In the genomic region with DNA sequence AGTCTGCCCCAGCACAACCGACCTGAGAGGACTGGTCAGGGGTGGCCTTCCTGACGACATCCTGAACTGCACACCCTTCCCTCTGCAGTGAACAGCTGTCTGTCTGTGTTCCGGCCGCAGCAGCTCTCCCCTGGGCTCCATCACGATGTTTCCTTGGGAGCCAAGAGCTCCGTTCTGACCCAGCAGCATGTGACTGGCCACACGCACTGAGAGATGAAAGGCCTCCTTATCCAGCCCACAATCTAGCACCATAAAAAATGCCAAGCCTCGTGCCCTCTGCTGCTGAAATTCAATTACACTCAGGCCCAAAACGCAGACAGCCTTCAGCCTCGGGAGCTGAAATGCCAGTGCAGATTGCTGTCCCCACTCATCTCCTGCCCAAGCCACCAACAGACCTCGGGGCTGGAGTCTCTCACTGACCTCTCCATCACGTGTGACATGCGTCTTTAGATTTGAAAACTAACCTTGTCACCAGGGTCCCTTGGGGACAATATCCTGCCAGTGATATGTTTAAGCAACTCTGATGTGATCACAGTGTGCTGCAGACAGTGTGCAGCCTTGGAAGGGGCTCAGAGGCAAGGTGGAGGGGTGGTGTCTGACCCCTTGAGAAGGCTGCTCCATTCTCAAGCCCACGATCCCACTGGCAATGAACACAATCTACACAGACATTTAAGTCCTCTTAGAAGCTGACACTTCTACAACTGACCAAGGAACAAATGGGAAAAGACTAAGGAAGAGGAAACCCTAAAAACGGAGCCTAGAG, we compare ENCODE assay signal across 8 mouse cellular contexts. TPM values are rescaled to one million over a fixed set of nuclear protein-coding genes. Genes with fewer than 3 reads are reported as not detected.
A peak's percentile ranks its signal among the peaks of the same experiment; 100 is the strongest.
DNase-seq lines count a peak whose midpoint lies in the region; ATAC-seq lines count a peak whose summit lies in the region.

No protein-coding gene starts in this region.

- 27% methylated on average over 15 of the region's 15 CpGs for WGBS in lung, embryonic 16.5 days
- WGBS in kidney, embryonic 15.5 days: 19% methylated on average over 15 of the region's 15 CpGs
- 64% methylated on average over 15 of the region's 15 CpGs for WGBS in midbrain, embryonic 13.5 days

- H3K27me3 ChIP-seq in lung, embryonic 16.5 days (ENCODE audit: control insufficient read depth, insufficient read depth, low read depth, low read length): no peaks in the 10 kb centered on the region
- H3K27me3 ChIP-seq in kidney, embryonic 15.5 days: no peaks in the 10 kb centered on the region
- H3K27me3 ChIP-seq in midbrain, embryonic 13.5 days: no peaks in the 10 kb centered on the region

- H3K27ac ChIP-seq in lung, embryonic 16.5 days (ENCODE audit: low read length): no peak overlapping the region; the same call in 1 of the 2 replicates
- H3K27ac ChIP-seq in kidney, embryonic 15.5 days: no peak overlapping the region
- peak overlapping the region; percentile 49; the same call in 1 of the 2 replicates for H3K27ac ChIP-seq in midbrain, embryonic 13.5 days

- H3K9me3 ChIP-seq in lung, embryonic 16.5 days (ENCODE audit: control insufficient read depth, low read length): no peaks in the 10 kb centered on the region
- H3K9me3 ChIP-seq in kidney, embryonic 15.5 days (replicated peaks): no peaks in the 10 kb centered on the region
- H3K9me3 ChIP-seq in midbrain, embryonic 13.5 days: no peaks in the 10 kb centered on the region

- no peak overlapping the region for H3K4me3 ChIP-seq in lung, embryonic 16.5 days (ENCODE audit: low read length)
- H3K4me3 ChIP-seq in kidney, embryonic 15.5 days (replicated peaks): no peak overlapping the region
- H3K4me3 ChIP-seq in midbrain, embryonic 13.5 days (replicated peaks): no peak overlapping the region

- peaks cover under 1% of the 10 kb centered on the region; the same call in 1 of the 2 replicates for H3K36me3 ChIP-seq in lung, embryonic 16.5 days (ENCODE audit: control insufficient read depth, insufficient read depth, low read length)
- H3K36me3 ChIP-seq in kidney, embryonic 15.5 days: peaks cover 12% of the 10 kb centered on the region
- H3K36me3 ChIP-seq in midbrain, embryonic 13.5 days: peaks cover 11% of the 10 kb centered on the region

- peak overlapping the region; percentile 42; the same call in 1 of the 2 replicates for H3K4me2 ChIP-seq in lung, embryonic 16.5 days (ENCODE audit: low read depth, low read length)
- no peak overlapping the region for H3K4me2 ChIP-seq in kidney, embryonic 15.5 days
- no peak overlapping the region for H3K4me2 ChIP-seq in midbrain, embryonic 13.5 days (replicated peaks)

- DNase-seq in adrenal gland, postnatal 10 days: peak; percentile 57
- no peak for DNase-seq in adrenal gland, postnatal 4 days (ENCODE audit: low spot score in 2 of 2)
- DNase-seq in lung, adult 18-20 months: no peak
- DNase-seq in embryo, embryonic 10 days (ENCODE audit: low spot score): no peak

- no peak overlapping the region; the same call in 1 of the 2 replicates for H3K9ac ChIP-seq in lung, embryonic 16.5 days (ENCODE audit: low read length)
- H3K9ac ChIP-seq in kidney, embryonic 15.5 days: no peak overlapping the region
- peak overlapping the region; percentile 36 for H3K9ac ChIP-seq in midbrain, embryonic 13.5 days (replicated peaks)

- peaks cover 29% of the 10 kb centered on the region for H3K4me1 ChIP-seq in lung, embryonic 16.5 days (replicated peaks; ENCODE audit: control insufficient read depth, insufficient read depth, low read length)
- H3K4me1 ChIP-seq in kidney, embryonic 15.5 days: peaks cover 35% of the 10 kb centered on the region
- H3K4me1 ChIP-seq in midbrain, embryonic 13.5 days (replicated peaks): peaks cover 36% of the 10 kb centered on the region

- ATAC-seq in lung, embryonic 16.5 days (ENCODE audit: low read depth): peak; percentile 62
- ATAC-seq in kidney, embryonic 15.5 days (replicated peaks; ENCODE audit: low FRiP score): peak; percentile 37; the same call in 1 of the 2 replicates
- ATAC-seq in midbrain, embryonic 13.5 days: peak; percentile 34; the same call in 1 of the 2 replicates
- ATAC-seq in activated CD4-positive, CD25-positive, alpha-beta regulatory T cell, adult 4 months: no peak

RNA-seq across cellular contexts. Expression of a gene that starts 41.0 kb away (rescaled TPM):
- 10 to 100 TPM; 38.4 to 40.0 TPM for total RNA-seq in adrenal gland, postnatal 10 days (2021)
- total RNA-seq in adrenal gland, postnatal 4 days (2021): 10 to 100 TPM; 31.5 to 33.0 TPM
- 10.4 and 11.5 TPM in 2 replicates for polyA plus RNA-seq in lung, embryonic 16.5 days (2015; fragmentation: Nextera tagmentation; extraction: Ambion mirVana)
- polyA plus RNA-seq in kidney, embryonic 15.5 days (2015; fragmentation: Nextera tagmentation; extraction: Ambion mirVana): 8.5 and 9.3 TPM in 2 replicates
- 17.7 and 18.3 TPM in 2 replicates for polyA plus RNA-seq in midbrain, embryonic 13.5 days (2015; fragmentation: Nextera tagmentation; extraction: Ambion mirVana)
- polyA plus RNA-seq in activated CD4-positive, CD25-positive, alpha-beta regulatory T cell, adult 4 months (2017; shearing (Covaris generic)): 10 to 100 TPM; 25.6 to 32.9 TPM
